Mouse (Mus musculus) intestine, embryonic 15.5 days (tissue): Measurements from ENCODE around the gene Fads3. TPM values are rescaled to one million over a fixed set of nuclear protein-coding genes. Genes with fewer than 3 reads are reported as not detected.

Experiments
- ATAC-seq: fragments of 200-750 bp; cut with Nextera tagmentation; 2 replicates; pipeline ENCODE4 v1.8.0; 2017; ENCODE audit warnings: moderate TSS enrichment, moderate library complexity
- H3K27ac ChIP-seq: fragments of 300-500 bp; sonication (generic); 2 replicates; pipeline ENCODE4 v1.5.1; 2015; ENCODE audit warnings: mild to moderate bottlenecking, inconsistent platforms
- H3K27me3 ChIP-seq: fragments of 300-500 bp; sonication (generic); replicated peaks from 2 replicates; pipeline ENCODE4 v1.6.1; 2015; ENCODE audit warnings: inconsistent platforms
- H3K36me3 ChIP-seq: fragments of 300-500 bp; sonication (generic); 2 replicates; pipeline ENCODE4 v1.6.1; 2015; ENCODE audit warnings: inconsistent platforms
- H3K4me1 ChIP-seq: fragments of 300-500 bp; sonication (generic); replicated peaks from 2 replicates; pipeline ENCODE4 v1.6.1; 2015; ENCODE audit warnings: inconsistent platforms
- H3K4me2 ChIP-seq: fragments of 300-500 bp; sonication (generic); replicated peaks from 2 replicates; pipeline ENCODE4 v1.6.1; 2015; ENCODE audit warnings: mild to moderate bottlenecking, inconsistent platforms
- H3K4me3 ChIP-seq: fragments of 300-500 bp; sonication (generic); replicated peaks from 2 replicates; pipeline ENCODE4 v1.5.1; 2015; ENCODE audit warnings: inconsistent platforms
- H3K9ac ChIP-seq: fragments of 300-500 bp; sonication (generic); 2 replicates; pipeline ENCODE4 v1.6.1; 2015; ENCODE audit warnings: inconsistent platforms
- H3K9me3 ChIP-seq: fragments of 300-500 bp; sonication (generic); 2 replicates; pipeline ENCODE4 v1.6.1; 2016; ENCODE audit warnings: inconsistent platforms
- WGBS: fragments of 180-500 bp; shearing (Covaris S2); methylation state at CpG from one replicate; pipeline ENCODE4 v1.1.7; 2015; 5-methylcytosine and 5-hydroxymethylcytosine counted together
- polyA plus RNA-seq: library from polyadenylated mRNA; unstranded; fragments of >200 nt; fragmentation: Nextera tagmentation; extraction: Ambion mirVana; gene quantifications from 2 replicates; pipeline ENCODE4 v1.2.1, GENCODE M21; 2015

The Fads3 gene
- polyA plus RNA-seq, 1 experiment from 2014 or later: 15.1 TPM

GRCm38 (mm10) chr19:10065465-10066188, 24.3 kb downstream of the Fads3 start:
- Histone ChIP-seq H3K4me3 (no peak overlapping the region), H3K9me3 (no peaks in the 10 kb centered on the region), H3K9ac (no peak overlapping the region), H3K36me3 (peaks cover 67% of the 10 kb centered on the region), H3K4me1 (peaks cover 10% of the 10 kb centered on the region), H3K27ac (0 out of 2 replicates have a peak overlapping the region, but pooled peaks have one; percentile 11), H3K27me3 (no peaks in the 10 kb centered on the region), H3K4me2 (no peak overlapping the region)
- WGBS: 80% methylated on average over 5 of the region's 5 CpGs
- peak; percentile 41 for ATAC-seq

GRCm38 (mm10) chr19:10066189-10066500, 24.8 kb downstream of the Fads3 start:
- ATAC-seq: 0 out of 2 replicates have a peak, but pooled peaks have one; percentile 6
- Histone ChIP-seq H3K4me3 (no peak overlapping the region), H3K4me2 (no peak overlapping the region), H3K9me3 (no peaks in the 10 kb centered on the region), H3K27me3 (no peaks in the 10 kb centered on the region), H3K9ac (no peak overlapping the region), H3K4me1 (peaks cover 4% of the 10 kb centered on the region), H3K36me3 (peaks cover 68% of the 10 kb centered on the region), H3K27ac (0 out of 2 replicates have a peak overlapping the region, but pooled peaks have one; percentile 11)
- WGBS: 86% methylated on average over 4 of the region's 4 CpGs

GRCm38 (mm10) chr19:10066502-10066901, 25.1 kb downstream of the Fads3 start:
- 94% methylated on average over 3 of the region's 3 CpGs for WGBS
- Histone ChIP-seq H3K27ac (no peak overlapping the region), H3K27me3 (no peaks in the 10 kb centered on the region), H3K4me3 (no peak overlapping the region), H3K36me3 (peaks cover 68% of the 10 kb centered on the region), H3K4me2 (no peak overlapping the region), H3K9ac (no peak overlapping the region), H3K9me3 (no peaks in the 10 kb centered on the region), H3K4me1 (peaks cover 2% of the 10 kb centered on the region; the same call in 1 of the 2 replicates)
- no peak for ATAC-seq

GRCm38 (mm10) chr19:10067701-10068100, 26.3 kb downstream of the Fads3 start:
- WGBS: 87% methylated on average over 7 of the region's 7 CpGs
- Histone ChIP-seq H3K4me3 (no peak overlapping the region), H3K9ac (no peak overlapping the region), H3K27ac (no peak overlapping the region), H3K27me3 (no peaks in the 10 kb centered on the region), H3K9me3 (no peaks in the 10 kb centered on the region), H3K36me3 (peaks cover 62% of the 10 kb centered on the region), H3K4me1 (0 out of 2 replicates have a peak, but pooled peaks cover 2% of the 10 kb centered on the region), H3K4me2 (no peak overlapping the region)
- ATAC-seq: no peak

GRCm38 (mm10) chr19:10070186-10070980, 29.0 kb downstream of the Fads3 start:
- Histone ChIP-seq H3K9me3 (no peaks in the 10 kb centered on the region), H3K27ac (no peak overlapping the region), H3K4me3 (no peak overlapping the region), H3K4me2 (no peak overlapping the region), H3K9ac (no peak overlapping the region), H3K4me1 (no peaks in the 10 kb centered on the region), H3K27me3 (no peaks in the 10 kb centered on the region), H3K36me3 (peaks cover 70% of the 10 kb centered on the region)
- 90% methylated on average over 8 of the region's 8 CpGs for WGBS
- ATAC-seq: no peak

- WGBS: 90% methylated on average over 5 of the region's 5 CpGs
- no peaks in the 10 kb centered on the region for H3K4me1 ChIP-seq
- no peak overlapping the region for H3K27ac ChIP-seq
- H3K9ac ChIP-seq: no peak overlapping the region
- H3K36me3 ChIP-seq: peaks cover 74% of the 10 kb centered on the region
- no peak overlapping the region for H3K4me3 ChIP-seq
- no peak for ATAC-seq
- no peak overlapping the region for H3K4me2 ChIP-seq
- no peaks in the 10 kb centered on the region for H3K9me3 ChIP-seq
- H3K27me3 ChIP-seq: no peaks in the 10 kb centered on the region
Measured at GRCm38 (mm10) chr19:10071166-10071565, 29.8 kb downstream of the Fads3 start.

- Histone ChIP-seq H3K9me3 (no peaks in the 10 kb centered on the region), H3K36me3 (peaks cover 75% of the 10 kb centered on the region), H3K27me3 (no peaks in the 10 kb centered on the region), H3K4me2 (no peak overlapping the region), H3K4me1 (no peaks in the 10 kb centered on the region), H3K9ac (no peak overlapping the region), H3K27ac (no peak overlapping the region), H3K4me3 (no peak overlapping the region)
- no peak for ATAC-seq
- WGBS: 79% methylated on average over 4 of the region's 4 CpGs
Measured at GRCm38 (mm10) chr19:10071892-10072291, 30.5 kb downstream of the Fads3 start.

DNA sequence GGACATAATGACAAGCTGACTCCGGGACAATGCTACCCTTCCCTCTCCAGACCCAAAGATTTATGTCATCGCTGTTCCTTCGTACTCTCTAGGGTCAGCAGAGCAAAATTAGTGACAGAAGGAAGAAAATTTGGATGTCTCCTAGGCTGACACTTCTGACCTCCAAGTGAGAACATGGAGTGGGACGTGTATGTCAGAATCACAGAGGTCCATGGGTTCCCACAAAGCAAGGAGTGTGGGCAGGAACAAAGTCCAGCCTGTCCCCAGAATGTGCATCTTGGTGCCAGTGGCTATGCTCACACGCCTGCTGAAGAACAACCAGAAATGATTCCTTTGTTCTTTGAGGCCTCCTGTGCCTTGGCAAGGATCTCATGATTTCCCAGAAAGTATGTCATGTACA, 31.8 kb downstream of the Fads3 start:
- Histone ChIP-seq H3K27ac (no peak overlapping the region), H3K9me3 (no peaks in the 10 kb centered on the region), H3K4me1 (no peaks in the 10 kb centered on the region), H3K4me3 (no peak overlapping the region), H3K9ac (no peak overlapping the region), H3K27me3 (no peaks in the 10 kb centered on the region), H3K36me3 (peaks cover 82% of the 10 kb centered on the region), H3K4me2 (no peak overlapping the region)
- 94% methylated on average over 5 of the region's 5 CpGs for WGBS
- ATAC-seq: no peak

GRCm38 (mm10) chr19:10078392-10078791, 37.0 kb downstream of the Fads3 start:
- 81% methylated on average over 6 of the region's 6 CpGs for WGBS
- Histone ChIP-seq H3K9me3 (no peaks in the 10 kb centered on the region), H3K4me3 (no peak overlapping the region), H3K36me3 (peaks cover 72% of the 10 kb centered on the region), H3K4me2 (no peak overlapping the region), H3K4me1 (no peaks in the 10 kb centered on the region), H3K27ac (no peak overlapping the region), H3K27me3 (no peaks in the 10 kb centered on the region), H3K9ac (no peak overlapping the region)
- no peak for ATAC-seq

DNA sequence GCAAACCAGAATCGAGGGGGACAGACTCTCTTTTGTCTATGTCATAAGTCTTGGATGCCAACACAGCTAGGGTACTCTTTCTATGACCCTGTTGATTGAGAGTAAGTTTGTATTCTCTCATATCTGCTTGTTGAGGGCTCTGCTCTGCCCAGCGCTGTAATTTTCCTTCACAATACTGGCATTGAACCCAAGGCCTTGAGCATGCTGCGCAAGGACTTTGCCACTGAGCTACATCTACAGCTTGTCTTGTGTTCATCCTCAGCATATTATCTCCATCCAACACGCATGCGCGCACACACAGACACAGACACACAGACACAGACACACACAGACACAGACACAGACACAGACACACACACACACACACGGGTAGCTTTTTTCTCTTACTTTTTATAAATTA, 39.0 kb downstream of the Fads3 start:
- H3K36me3 ChIP-seq: peaks cover 57% of the 10 kb centered on the region
- no peak overlapping the region for H3K9ac ChIP-seq
- H3K4me2 ChIP-seq: no peak overlapping the region
- ATAC-seq: 0 out of 2 replicates have a peak, but pooled peaks have one; percentile 10
- H3K4me3 ChIP-seq: no peak overlapping the region
- no peaks in the 10 kb centered on the region for H3K27me3 ChIP-seq
- H3K4me1 ChIP-seq: no peaks in the 10 kb centered on the region
- H3K9me3 ChIP-seq: no peaks in the 10 kb centered on the region
- no peak overlapping the region for H3K27ac ChIP-seq
- WGBS: 89% methylated on average over 7 of the region's 7 CpGs

GRCm38 (mm10) chr19:10082105-10082504, 40.7 kb downstream of the Fads3 start:
- Histone ChIP-seq H3K4me3 (no peak overlapping the region), H3K9me3 (no peaks in the 10 kb centered on the region), H3K9ac (no peak overlapping the region), H3K4me2 (no peak overlapping the region), H3K27ac (no peak overlapping the region), H3K36me3 (peaks cover 47% of the 10 kb centered on the region), H3K4me1 (no peaks in the 10 kb centered on the region), H3K27me3 (no peaks in the 10 kb centered on the region)
- 80% methylated on average over 3 of the region's 3 CpGs for WGBS
- ATAC-seq: no peak

DNA sequence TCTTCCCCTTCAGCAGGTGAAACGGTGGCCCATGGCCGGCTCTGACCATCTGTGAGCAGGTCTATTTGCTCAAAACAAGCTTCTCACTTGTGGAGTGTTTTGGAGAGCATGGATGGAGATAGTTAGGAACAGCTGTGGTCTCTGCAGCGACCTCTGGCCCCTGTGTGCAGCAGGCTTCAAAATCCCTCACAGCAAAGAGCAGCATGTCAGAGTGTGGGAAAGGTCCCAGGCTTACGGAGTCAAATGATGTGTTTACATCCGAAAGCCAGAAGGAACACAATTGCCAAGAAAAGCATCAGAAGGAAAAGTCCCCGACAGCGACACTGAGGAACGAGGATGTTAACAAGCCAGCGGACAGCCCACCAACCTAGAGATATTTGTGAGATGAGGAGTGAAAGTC, 44.1 kb downstream of the Fads3 start:
- WGBS: 71% methylated on average over 9 of the region's 9 CpGs
- Histone ChIP-seq H3K4me2 (no peak overlapping the region), H3K9ac (no peak overlapping the region), H3K36me3 (peaks cover 42% of the 10 kb centered on the region), H3K27me3 (no peaks in the 10 kb centered on the region), H3K27ac (no peak overlapping the region), H3K4me1 (no peaks in the 10 kb centered on the region), H3K9me3 (no peaks in the 10 kb centered on the region), H3K4me3 (no peak overlapping the region)
- ATAC-seq: no peak
